ENCODE assay signal across 10 mouse cellular contexts in the genomic region with DNA sequence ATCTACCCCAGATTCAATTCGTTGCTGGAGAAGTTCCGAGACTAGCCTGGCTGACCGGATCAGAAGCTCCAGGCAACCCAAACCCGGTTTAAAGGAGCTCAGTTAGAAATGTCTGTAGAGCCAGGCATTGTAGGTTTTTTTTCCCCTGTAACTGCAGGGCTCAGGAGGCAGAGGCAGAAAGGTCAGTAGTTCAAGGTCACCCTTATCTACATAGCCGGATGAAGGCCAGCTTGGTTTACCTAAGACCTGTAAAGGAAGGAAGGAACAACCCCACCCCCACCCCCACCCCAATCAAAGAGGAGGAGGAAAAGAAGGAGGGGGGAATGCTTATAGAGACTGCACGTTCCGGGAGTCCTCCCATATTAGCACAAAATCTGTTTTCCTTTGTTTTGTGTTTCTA. TPM values are rescaled to one million over a fixed set of nuclear protein-coding genes. Genes with fewer than 3 reads are reported as not detected.
DNase-seq lines count a peak whose midpoint lies in the region; ATAC-seq and TF ChIP-seq lines count a peak whose summit lies in the region.
"Had no signal": no experiment of that assay in that cellular context is flagged by ENCODE, and none has a peak within 500 bp of the region (broad histone marks: within the 10 kb centered on the region; RNA-seq: fewer than 3 reads in every experiment).

No protein-coding gene starts in this region.

- WGBS in forebrain, embryonic 13.5 days = 20% methylated on average over 7 of the region's 7 CpGs
- WGBS in forebrain, embryonic 11.5 days = 27% methylated on average over 7 of the region's 7 CpGs
- WGBS in intestine, embryonic 14.5 days = 7% methylated on average over 7 of the region's 7 CpGs
- 9% methylated on average over 7 of the region's 7 CpGs for WGBS in intestine, embryonic 16.5 days
- 17% methylated on average over 7 of the region's 7 CpGs for WGBS in liver, embryonic 14.5 days (ENCODE audit: insufficient replicate concordance)

- DNase-seq in forebrain, embryonic 11.5 days (ENCODE audit: low spot score) = no peak
- no peak for DNase-seq in intestine, embryonic 14.5 days (ENCODE audit: low spot score)
- no peak for DNase-seq in ES-E14 (ENCODE audit: low read depth, low spot score)
- no peak for DNase-seq in liver, embryonic 14.5 days (ENCODE audit: low read depth in 3 of 3, low spot score in 3 of 3)
- no peak for DNase-seq in adrenal gland, adult 8-10 months
- DNase-seq: kidney, postnatal 25 days had no signal

- peak overlapping the region; percentile 71; the same call in 1 of the 2 replicates for H3K4me2 ChIP-seq in forebrain, embryonic 13.5 days
- no peak overlapping the region for H3K4me2 ChIP-seq in forebrain, embryonic 11.5 days (ENCODE audit: low read depth, low read length, severe bottlenecking)
- peak overlapping the region; percentile 51; the same call in 1 of the 2 replicates for H3K4me2 ChIP-seq in intestine, embryonic 14.5 days (ENCODE audit: low read length)
- no peak overlapping the region; the same call in 1 of the 2 replicates for H3K4me2 ChIP-seq in intestine, embryonic 16.5 days (ENCODE audit: low read depth, low read length)
- peak overlapping the region; percentile 57; the same call in 1 of the 2 replicates for H3K4me2 ChIP-seq in liver, embryonic 14.5 days (ENCODE audit: low read depth)

- TF ChIP-seq CTCF in liver, embryonic 14.5 days (IDR thresholded peaks at IDR 0.05; ENCODE audit: low read depth) = no peak

- ATAC-seq in forebrain, embryonic 13.5 days = no peak
- no peak for ATAC-seq in forebrain, embryonic 11.5 days (replicated peaks; ENCODE audit: low FRiP score)
- no peak for ATAC-seq in intestine, embryonic 14.5 days (replicated peaks; ENCODE audit: low FRiP score, low TSS enrichment, low read depth)
- no peak for ATAC-seq in intestine, embryonic 16.5 days
- no peak for ATAC-seq in liver, embryonic 14.5 days (ENCODE audit: insufficient read depth)
- ATAC-seq in cerebellum, adult (ENCODE audit: insufficient number of reproducible peaks, low FRiP score, low TSS enrichment) = no peak

- no peaks in the 10 kb centered on the region for H3K36me3 ChIP-seq in forebrain, embryonic 13.5 days (ENCODE audit: poor library complexity, severe bottlenecking)
- H3K36me3 ChIP-seq in forebrain, embryonic 11.5 days (ENCODE audit: control insufficient read depth, insufficient read depth, low read length) = no peaks in the 10 kb centered on the region
- H3K36me3 ChIP-seq in intestine, embryonic 14.5 days (ENCODE audit: control insufficient read depth, insufficient read depth, low read length) = no peaks in the 10 kb centered on the region
- no peaks in the 10 kb centered on the region for H3K36me3 ChIP-seq in intestine, embryonic 16.5 days (ENCODE audit: control insufficient read depth, insufficient read depth, low read length)
- no peaks in the 10 kb centered on the region for H3K36me3 ChIP-seq in ES-E14 (ENCODE audit: control insufficient read depth, insufficient read depth, low read length, poor library complexity, severe bottlenecking)
- H3K36me3 ChIP-seq in liver, embryonic 14.5 days (replicated peaks; ENCODE audit: control insufficient read depth, insufficient read depth, low read depth) = no peaks in the 10 kb centered on the region
- H3K36me3 ChIP-seq: limb, embryonic 15.5 days had no signal

- TF ChIP-seq EP300 in liver, embryonic 14.5 days (IDR thresholded peaks at IDR 0.05; ENCODE audit: low read depth) = no peak

- no peak overlapping the region for H3K4me3 ChIP-seq in forebrain, embryonic 13.5 days
- H3K4me3 ChIP-seq in forebrain, embryonic 11.5 days (ENCODE audit: low read depth, low read length) = no peak overlapping the region
- no peak overlapping the region for H3K4me3 ChIP-seq in intestine, embryonic 14.5 days (ENCODE audit: low read depth, low read length)
- H3K4me3 ChIP-seq in intestine, embryonic 16.5 days (ENCODE audit: low read length) = no peak overlapping the region; the same call in 1 of the 2 replicates
- H3K4me3 ChIP-seq in ES-E14 (ENCODE audit: insufficient read depth in 1 of 2, low read depth in 1 of 2, low read length in 2 of 2, poor library complexity in 1 of 2, severe bottlenecking in 1 of 2) = peak overlapping the region; percentile 65 to 74
- H3K4me3 ChIP-seq in liver, embryonic 14.5 days (ENCODE audit: insufficient read depth in 1 of 2, low read depth in 2 of 2, low read length in 2 of 2) = no peak overlapping the region

- in situ Hi-C loops in ES-E14 (cut with MboI; ENCODE audit: low sequenced_read_pairs in 2 of 2, unreplicated experiment in 2 of 2) = no loop called here

- H3K9ac ChIP-seq in forebrain, embryonic 13.5 days = no peak overlapping the region
- no peak overlapping the region for H3K9ac ChIP-seq in forebrain, embryonic 11.5 days (ENCODE audit: low read length)
- H3K9ac ChIP-seq in intestine, embryonic 14.5 days (ENCODE audit: low read length) = no peak overlapping the region
- H3K9ac ChIP-seq in intestine, embryonic 16.5 days (ENCODE audit: low read depth, low read length) = no peak overlapping the region
- H3K9ac ChIP-seq in ES-E14 (ENCODE audit: insufficient read depth, low read depth, low read length, poor library complexity, severe bottlenecking) = no peak overlapping the region; the same call in 1 of the 2 replicates
- H3K9ac ChIP-seq in liver, embryonic 14.5 days (replicated peaks) = no peak overlapping the region
- H3K9ac ChIP-seq: limb, embryonic 15.5 days had no signal

- H3K27me3 ChIP-seq in forebrain, embryonic 13.5 days = peaks cover 70% of the 10 kb centered on the region
- H3K27me3 ChIP-seq in forebrain, embryonic 11.5 days (ENCODE audit: control insufficient read depth, insufficient read depth, low read length) = peaks cover 23% of the 10 kb centered on the region
- peaks cover 34% of the 10 kb centered on the region for H3K27me3 ChIP-seq in intestine, embryonic 14.5 days (replicated peaks; ENCODE audit: control insufficient read depth, insufficient read depth, low read length)
- H3K27me3 ChIP-seq in intestine, embryonic 16.5 days (replicated peaks; ENCODE audit: control insufficient read depth, insufficient read depth, low read length) = peaks cover 31% of the 10 kb centered on the region
- peaks cover 72% of the 10 kb centered on the region for H3K27me3 ChIP-seq in liver, embryonic 14.5 days (ENCODE audit: control insufficient read depth, insufficient read depth, low read length)

- H3K4me1 ChIP-seq in forebrain, embryonic 13.5 days = peaks cover 10% of the 10 kb centered on the region
- peaks cover 7% of the 10 kb centered on the region; the same call in 1 of the 2 replicates for H3K4me1 ChIP-seq in forebrain, embryonic 11.5 days (replicated peaks; ENCODE audit: control insufficient read depth, insufficient read depth, low read length)
- peaks cover 5% of the 10 kb centered on the region; the same call in 1 of the 2 replicates for H3K4me1 ChIP-seq in intestine, embryonic 14.5 days (replicated peaks; ENCODE audit: control insufficient read depth, insufficient read depth, low read length)
- H3K4me1 ChIP-seq in intestine, embryonic 16.5 days (ENCODE audit: control insufficient read depth, insufficient read depth, low read length) = peaks cover 10% of the 10 kb centered on the region
- H3K4me1 ChIP-seq in ES-E14 (ENCODE audit: control insufficient read depth in 2 of 2, insufficient read depth in 2 of 2, low read length in 2 of 2, poor library complexity in 1 of 2) = peaks cover 0 to 16% of the 10 kb centered on the region in 2 experiments; a peak in 3 of 4 replicates
- no peaks in the 10 kb centered on the region for H3K4me1 ChIP-seq in liver, embryonic 14.5 days (replicated peaks; ENCODE audit: control insufficient read depth in 2 of 2, insufficient read depth in 2 of 2, low read length in 1 of 2)

- no peaks in the 10 kb centered on the region for H3K9me3 ChIP-seq in forebrain, embryonic 13.5 days (replicated peaks)
- no peaks in the 10 kb centered on the region for H3K9me3 ChIP-seq in forebrain, embryonic 11.5 days (ENCODE audit: control insufficient read depth, low read length)
- no peaks in the 10 kb centered on the region for H3K9me3 ChIP-seq in intestine, embryonic 14.5 days (ENCODE audit: control insufficient read depth, low read length)
- H3K9me3 ChIP-seq in intestine, embryonic 16.5 days (ENCODE audit: control insufficient read depth, low read length) = no peaks in the 10 kb centered on the region
- H3K9me3 ChIP-seq in ES-E14 (ENCODE audit: control insufficient read depth, insufficient read depth, low read depth, low read length) = no peaks in the 10 kb centered on the region
- H3K9me3 ChIP-seq in liver, embryonic 14.5 days (ENCODE audit: control insufficient read depth, low read length) = no peaks in the 10 kb centered on the region
- H3K9me3 ChIP-seq: limb, embryonic 15.5 days had no signal

- no peak overlapping the region for H3K27ac ChIP-seq in forebrain, embryonic 13.5 days
- no peak overlapping the region for H3K27ac ChIP-seq in forebrain, embryonic 11.5 days (ENCODE audit: low read depth, low read length)
- H3K27ac ChIP-seq in intestine, embryonic 14.5 days (ENCODE audit: low read depth) = no peak overlapping the region
- no peak overlapping the region for H3K27ac ChIP-seq in intestine, embryonic 16.5 days (ENCODE audit: low read length)
- 0 out of 2 replicates have a peak overlapping the region, but pooled peaks have one; percentile 48 for H3K27ac ChIP-seq in ES-E14 (ENCODE audit: insufficient read depth, low read depth, low read length, poor library complexity, severe bottlenecking)
- no peak overlapping the region for H3K27ac ChIP-seq in liver, embryonic 14.5 days
- H3K27ac ChIP-seq: limb, embryonic 15.5 days had no signal

RNA-seq across cellular contexts. Expression of a gene that starts 0.7 kb away (rescaled TPM):
- 4.0 and 6.2 TPM in 2 replicates for polyA plus RNA-seq in forebrain, embryonic 13.5 days (2015; fragmentation: Nextera tagmentation; extraction: Ambion mirVana)
- 1.3 and 1.8 TPM in 2 replicates for polyA plus RNA-seq in forebrain, embryonic 11.5 days (2014; fragmentation: Nextera tagmentation; extraction: Ambion mirVana)
- 7.7 and 11.6 TPM in 2 replicates for polyA plus RNA-seq in intestine, embryonic 14.5 days (2014; fragmentation: Nextera tagmentation; extraction: Ambion mirVana)
- 8.4 and 10.5 TPM in 2 replicates for polyA plus RNA-seq in intestine, embryonic 16.5 days (2015; fragmentation: Nextera tagmentation; extraction: Ambion mirVana)
- 2.0 and 2.7 TPM in 2 replicates for total RNA-seq in ES-E14 (2012; rRNA removed)
- 0.95 and 0.98 TPM in 2 replicates for polyA plus RNA-seq in liver, embryonic 14.5 days (2012; rRNA removed)
- polyA plus RNA-seq in liver, embryonic 14.5 days (2014; fragmentation: Nextera tagmentation; extraction: Ambion mirVana) = 0.56 and 0.71 TPM in 2 replicates
- 10 to 100 TPM in 2 of 4 experiments, 1 to 10 TPM in 2; 8.2 to 19.6 (median 12.7) TPM for total RNA-seq in adrenal gland, adult 8-10 months (2022)

RNA-seq across cellular contexts. Expression of a gene that starts 8.0 kb away (rescaled TPM):
- 1.1 TPM in 2 replicates for polyA plus RNA-seq in forebrain, embryonic 13.5 days (2015; fragmentation: Nextera tagmentation; extraction: Ambion mirVana)
- polyA plus RNA-seq in forebrain, embryonic 11.5 days (2014; fragmentation: Nextera tagmentation; extraction: Ambion mirVana) = 1.5 and 2.0 TPM in 2 replicates
- 0.56 and 0.74 TPM in 2 replicates for polyA plus RNA-seq in intestine, embryonic 14.5 days (2014; fragmentation: Nextera tagmentation; extraction: Ambion mirVana)
- polyA plus RNA-seq in intestine, embryonic 16.5 days (2015; fragmentation: Nextera tagmentation; extraction: Ambion mirVana) = 0.29 and 0.53 TPM in 2 replicates
- total RNA-seq in ES-E14 (2012; rRNA removed) = 1.8 and 3.3 TPM in 2 replicates
- 12.7 and 13.1 TPM in 2 replicates for polyA plus RNA-seq in liver, embryonic 14.5 days (2012; rRNA removed)
- 10.2 and 12.6 TPM in 2 replicates for polyA plus RNA-seq in liver, embryonic 14.5 days (2014; fragmentation: Nextera tagmentation; extraction: Ambion mirVana)
- 1 to 10 TPM; 3.9 to 7.0 (median 4.5) TPM for total RNA-seq in adrenal gland, adult 8-10 months (2022)

RNA-seq across cellular contexts. Expression of a gene that starts 37.9 kb away (rescaled TPM):
- 9.3 and 11.8 TPM in 2 replicates for polyA plus RNA-seq in forebrain, embryonic 13.5 days (2015; fragmentation: Nextera tagmentation; extraction: Ambion mirVana)
- polyA plus RNA-seq in forebrain, embryonic 11.5 days (2014; fragmentation: Nextera tagmentation; extraction: Ambion mirVana) = 18.9 and 21.9 TPM in 2 replicates
- 38.7 and 47.0 TPM in 2 replicates for polyA plus RNA-seq in intestine, embryonic 14.5 days (2014; fragmentation: Nextera tagmentation; extraction: Ambion mirVana)
- 57.0 and 66.0 TPM in 2 replicates for polyA plus RNA-seq in intestine, embryonic 16.5 days (2015; fragmentation: Nextera tagmentation; extraction: Ambion mirVana)
- total RNA-seq in ES-E14 (2012; rRNA removed) = 73.5 and 92.9 TPM in 2 replicates
- 28.2 and 29.5 TPM in 2 replicates for polyA plus RNA-seq in liver, embryonic 14.5 days (2012; rRNA removed)
- polyA plus RNA-seq in liver, embryonic 14.5 days (2014; fragmentation: Nextera tagmentation; extraction: Ambion mirVana) = 14.3 and 20.3 TPM in 2 replicates
- total RNA-seq in adrenal gland, adult 8-10 months (2022) = 100 to 1,000 TPM; 198 to 241 (median 220) TPM

Comparison
In these comparisons a context has a peak if more than half of its experiments do, and no peak if none do; other contexts are left out.
1. H3K4me2 ChIP-seq: peak in forebrain, embryonic 13.5 days (single experiment), intestine, embryonic 14.5 days (single experiment) and liver, embryonic 14.5 days (single experiment); none in forebrain, embryonic 11.5 days (single experiment) and intestine, embryonic 16.5 days (single experiment).
2. H3K4me3 ChIP-seq: peak in ES-E14 (2 of 2); none in forebrain, embryonic 13.5 days (single experiment), forebrain, embryonic 11.5 days (single experiment), intestine, embryonic 14.5 days (single experiment), intestine, embryonic 16.5 days (single experiment) and liver, embryonic 14.5 days (0 of 2).